Mouse (Mus musculus): Measurements from ENCODE around the gene Zfp617. TPM values are rescaled to one million over a fixed set of nuclear protein-coding genes. Genes with fewer than 3 reads are reported as not detected.

The Zfp617 gene
- polyA plus RNA-seq, 1 experiment from 2014 or later, result 23.1 TPM

- WGBS, result 83% methylated on average over 3 of the region's 3 CpGs
- Histone ChIP-seq H3K4me2 (ENCODE audit: low read length) (no peak overlapping the region), H3K27ac (ENCODE audit: low read depth) (no peak overlapping the region), H3K36me3 (ENCODE audit: control insufficient read depth, insufficient read depth, low read length) (peaks cover 40% of the 10 kb centered on the region), H3K27me3 (replicated peaks; ENCODE audit: control insufficient read depth, insufficient read depth, low read length) (no peaks in the 10 kb centered on the region), H3K4me1 (replicated peaks; ENCODE audit: control insufficient read depth, insufficient read depth, low read length) (no peaks in the 10 kb centered on the region), H3K9ac (ENCODE audit: low read length) (no peak overlapping the region), H3K4me3 (ENCODE audit: low read depth, low read length) (no peak overlapping the region), H3K9me3 (ENCODE audit: control insufficient read depth, low read length) (peaks cover 14% of the 10 kb centered on the region; the same call in 1 of the 2 replicates)
- DNase-seq (ENCODE audit: low spot score) (no peak), ATAC-seq (replicated peaks; ENCODE audit: low FRiP score, low TSS enrichment, low read depth) (no peak)
Observed at GRCm38 (mm10) chr8:71964051-71964450, 55.6 kb downstream of the Zfp617 start.

- H3K4me1 ChIP-seq (replicated peaks; ENCODE audit: control insufficient read depth, insufficient read depth, low read length), result no peaks in the 10 kb centered on the region
- H3K4me2 ChIP-seq (ENCODE audit: low read length), result no peak overlapping the region
- H3K27me3 ChIP-seq (replicated peaks; ENCODE audit: control insufficient read depth, insufficient read depth, low read length), result no peaks in the 10 kb centered on the region
- no peak overlapping the region for H3K9ac ChIP-seq (ENCODE audit: low read length)
- DNase-seq (ENCODE audit: low spot score), result no peak
- no peak overlapping the region for H3K4me3 ChIP-seq (ENCODE audit: low read depth, low read length)
- H3K27ac ChIP-seq (ENCODE audit: low read depth), result no peak overlapping the region
- 95% methylated on average over 2 of the region's 2 CpGs for WGBS
- peaks cover 48% of the 10 kb centered on the region for H3K36me3 ChIP-seq (ENCODE audit: control insufficient read depth, insufficient read depth, low read length)
- ATAC-seq (replicated peaks; ENCODE audit: low FRiP score, low TSS enrichment, low read depth), result no peak
- peaks cover 14% of the 10 kb centered on the region; the same call in 1 of the 2 replicates for H3K9me3 ChIP-seq (ENCODE audit: control insufficient read depth, low read length)
Observed at GRCm38 (mm10) chr8:71965166-71965565, 56.7 kb downstream of the Zfp617 start.

- no peak overlapping the region for H3K27ac ChIP-seq (ENCODE audit: low read depth)
- no peak overlapping the region for H3K4me2 ChIP-seq (ENCODE audit: low read length)
- ATAC-seq (replicated peaks; ENCODE audit: low FRiP score, low TSS enrichment, low read depth) (no peak), DNase-seq (ENCODE audit: low spot score) (no peak)
- no peak overlapping the region for H3K4me3 ChIP-seq (ENCODE audit: low read depth, low read length)
- no peak overlapping the region for H3K9ac ChIP-seq (ENCODE audit: low read length)
- peaks cover 14% of the 10 kb centered on the region; the same call in 1 of the 2 replicates for H3K9me3 ChIP-seq (ENCODE audit: control insufficient read depth, low read length)
- no peaks in the 10 kb centered on the region for H3K4me1 ChIP-seq (replicated peaks; ENCODE audit: control insufficient read depth, insufficient read depth, low read length)
- H3K27me3 ChIP-seq (replicated peaks; ENCODE audit: control insufficient read depth, insufficient read depth, low read length), result no peaks in the 10 kb centered on the region
- peaks cover 48% of the 10 kb centered on the region for H3K36me3 ChIP-seq (ENCODE audit: control insufficient read depth, insufficient read depth, low read length)
Observed at GRCm38 (mm10) chr8:71966411-71966810, 58.0 kb downstream of the Zfp617 start.

- no peak overlapping the region for H3K27ac ChIP-seq (ENCODE audit: low read depth)
- no peak for ATAC-seq (replicated peaks; ENCODE audit: low FRiP score, low TSS enrichment, low read depth)
- 98% methylated on average over 5 of the region's 5 CpGs for WGBS
- H3K4me1 ChIP-seq (replicated peaks; ENCODE audit: control insufficient read depth, insufficient read depth, low read length), result no peaks in the 10 kb centered on the region
- no peak overlapping the region for H3K9ac ChIP-seq (ENCODE audit: low read length)
- no peak overlapping the region for H3K4me3 ChIP-seq (ENCODE audit: low read depth, low read length)
- no peak overlapping the region for H3K4me2 ChIP-seq (ENCODE audit: low read length)
- H3K36me3 ChIP-seq (ENCODE audit: control insufficient read depth, insufficient read depth, low read length), result peaks cover 48% of the 10 kb centered on the region
- no peak for DNase-seq (ENCODE audit: low spot score)
- no peaks in the 10 kb centered on the region for H3K27me3 ChIP-seq (replicated peaks; ENCODE audit: control insufficient read depth, insufficient read depth, low read length)
- H3K9me3 ChIP-seq (ENCODE audit: control insufficient read depth, low read length), result peaks cover 14% of the 10 kb centered on the region; the same call in 1 of the 2 replicates
Observed at GRCm38 (mm10) chr8:71967261-71967660, 58.8 kb downstream of the Zfp617 start.

GRCm38 (mm10) chr8:71968100-71968499, 59.7 kb downstream of the Zfp617 start:
- H3K4me3 ChIP-seq (ENCODE audit: low read depth, low read length), result no peak overlapping the region
- no peaks in the 10 kb centered on the region for H3K27me3 ChIP-seq (replicated peaks; ENCODE audit: control insufficient read depth, insufficient read depth, low read length)
- no peak overlapping the region for H3K9ac ChIP-seq (ENCODE audit: low read length)
- no peak for DNase-seq (ENCODE audit: low spot score)
- no peak for ATAC-seq (replicated peaks; ENCODE audit: low FRiP score, low TSS enrichment, low read depth)
- WGBS, result 93% methylated on average over 6 of the region's 6 CpGs
- no peaks in the 10 kb centered on the region for H3K4me1 ChIP-seq (replicated peaks; ENCODE audit: control insufficient read depth, insufficient read depth, low read length)
- H3K36me3 ChIP-seq (ENCODE audit: control insufficient read depth, insufficient read depth, low read length), result peaks cover 48% of the 10 kb centered on the region
- no peak overlapping the region for H3K27ac ChIP-seq (ENCODE audit: low read depth)
- H3K4me2 ChIP-seq (ENCODE audit: low read length), result no peak overlapping the region
- peaks cover 14% of the 10 kb centered on the region; the same call in 1 of the 2 replicates for H3K9me3 ChIP-seq (ENCODE audit: control insufficient read depth, low read length)

- H3K9me3 ChIP-seq (ENCODE audit: control insufficient read depth, low read length), result peaks cover 14% of the 10 kb centered on the region; the same call in 1 of the 2 replicates
- no peaks in the 10 kb centered on the region for H3K4me1 ChIP-seq (replicated peaks; ENCODE audit: control insufficient read depth, insufficient read depth, low read length)
- no peak overlapping the region for H3K4me3 ChIP-seq (ENCODE audit: low read depth, low read length)
- H3K4me2 ChIP-seq (ENCODE audit: low read length), result no peak overlapping the region
- H3K9ac ChIP-seq (ENCODE audit: low read length), result no peak overlapping the region
- no peak for ATAC-seq (replicated peaks; ENCODE audit: low FRiP score, low TSS enrichment, low read depth)
- no peak overlapping the region for H3K27ac ChIP-seq (ENCODE audit: low read depth)
- peaks cover 48% of the 10 kb centered on the region for H3K36me3 ChIP-seq (ENCODE audit: control insufficient read depth, insufficient read depth, low read length)
- no peak for DNase-seq (ENCODE audit: low spot score)
- H3K27me3 ChIP-seq (replicated peaks; ENCODE audit: control insufficient read depth, insufficient read depth, low read length), result no peaks in the 10 kb centered on the region
- 87% methylated on average over 6 of the region's 6 CpGs for WGBS
Observed at GRCm38 (mm10) chr8:71968636-71969035, 60.2 kb downstream of the Zfp617 start.

- peaks cover 29% of the 10 kb centered on the region for H3K36me3 ChIP-seq (ENCODE audit: control insufficient read depth, insufficient read depth, low read length)
- no peak overlapping the region for H3K4me2 ChIP-seq (ENCODE audit: low read length)
- peaks cover 4% of the 10 kb centered on the region; the same call in 1 of the 2 replicates for H3K9me3 ChIP-seq (ENCODE audit: control insufficient read depth, low read length)
- no peaks in the 10 kb centered on the region for H3K4me1 ChIP-seq (replicated peaks; ENCODE audit: control insufficient read depth, insufficient read depth, low read length)
- no peak for DNase-seq (ENCODE audit: low spot score)
- H3K27ac ChIP-seq (ENCODE audit: low read depth), result no peak overlapping the region
- 69% methylated on average over 1 of the region's 1 CpGs for WGBS
- no peaks in the 10 kb centered on the region for H3K27me3 ChIP-seq (replicated peaks; ENCODE audit: control insufficient read depth, insufficient read depth, low read length)
- no peak for ATAC-seq (replicated peaks; ENCODE audit: low FRiP score, low TSS enrichment, low read depth)
- no peak overlapping the region for H3K4me3 ChIP-seq (ENCODE audit: low read depth, low read length)
- no peak overlapping the region for H3K9ac ChIP-seq (ENCODE audit: low read length)
Observed at GRCm38 (mm10) chr8:71971945-71972344, 63.5 kb downstream of the Zfp617 start.

- H3K9ac ChIP-seq (ENCODE audit: low read length), result no peak overlapping the region
- ATAC-seq (replicated peaks; ENCODE audit: low FRiP score, low TSS enrichment, low read depth) (no peak), DNase-seq (ENCODE audit: low spot score) (no peak)
- no peak overlapping the region for H3K27ac ChIP-seq (ENCODE audit: low read depth)
- no peaks in the 10 kb centered on the region for H3K9me3 ChIP-seq (ENCODE audit: control insufficient read depth, low read length)
- no peak overlapping the region for H3K4me3 ChIP-seq (ENCODE audit: low read depth, low read length)
- peaks cover 6% of the 10 kb centered on the region for H3K36me3 ChIP-seq (ENCODE audit: control insufficient read depth, insufficient read depth, low read length)
- no peak overlapping the region for H3K4me2 ChIP-seq (ENCODE audit: low read length)
- no peaks in the 10 kb centered on the region for H3K27me3 ChIP-seq (replicated peaks; ENCODE audit: control insufficient read depth, insufficient read depth, low read length)
- 81% methylated on average over 3 of the region's 3 CpGs for WGBS
- no peaks in the 10 kb centered on the region for H3K4me1 ChIP-seq (replicated peaks; ENCODE audit: control insufficient read depth, insufficient read depth, low read length)
Observed at GRCm38 (mm10) chr8:71974211-71974610, 65.8 kb downstream of the Zfp617 start.

- Histone ChIP-seq H3K9me3 (ENCODE audit: control insufficient read depth, low read length) (no peaks in the 10 kb centered on the region), H3K27ac (ENCODE audit: low read depth) (no peak overlapping the region), H3K4me3 (ENCODE audit: low read depth, low read length) (no peak overlapping the region), H3K9ac (ENCODE audit: low read length) (no peak overlapping the region), H3K4me2 (ENCODE audit: low read length) (no peak overlapping the region), H3K27me3 (replicated peaks; ENCODE audit: control insufficient read depth, insufficient read depth, low read length) (no peaks in the 10 kb centered on the region), H3K36me3 (ENCODE audit: control insufficient read depth, insufficient read depth, low read length) (no peaks in the 10 kb centered on the region), H3K4me1 (replicated peaks; ENCODE audit: control insufficient read depth, insufficient read depth, low read length) (no peaks in the 10 kb centered on the region)
- ATAC-seq (replicated peaks; ENCODE audit: low FRiP score, low TSS enrichment, low read depth), result no peak
- DNase-seq (ENCODE audit: low spot score), result no peak
- WGBS, result 66% methylated on average over 2 of the region's 2 CpGs
Observed at GRCm38 (mm10) chr8:71981032-71981431, 72.6 kb downstream of the Zfp617 start.

Measured in intestine, embryonic 14.5 days (tissue).